Mouse (Mus musculus) adrenal gland (tissue): ENCODE measurements around the gene Ryr2.

Experiments used
- intact Hi-C: fragments of 180-260 bp; cut with DNase I; formaldehyde crosslinking; loops from one replicate; pipeline ENCODE4 v1.15.1; 2025

Ryr2 gene

DNA sequence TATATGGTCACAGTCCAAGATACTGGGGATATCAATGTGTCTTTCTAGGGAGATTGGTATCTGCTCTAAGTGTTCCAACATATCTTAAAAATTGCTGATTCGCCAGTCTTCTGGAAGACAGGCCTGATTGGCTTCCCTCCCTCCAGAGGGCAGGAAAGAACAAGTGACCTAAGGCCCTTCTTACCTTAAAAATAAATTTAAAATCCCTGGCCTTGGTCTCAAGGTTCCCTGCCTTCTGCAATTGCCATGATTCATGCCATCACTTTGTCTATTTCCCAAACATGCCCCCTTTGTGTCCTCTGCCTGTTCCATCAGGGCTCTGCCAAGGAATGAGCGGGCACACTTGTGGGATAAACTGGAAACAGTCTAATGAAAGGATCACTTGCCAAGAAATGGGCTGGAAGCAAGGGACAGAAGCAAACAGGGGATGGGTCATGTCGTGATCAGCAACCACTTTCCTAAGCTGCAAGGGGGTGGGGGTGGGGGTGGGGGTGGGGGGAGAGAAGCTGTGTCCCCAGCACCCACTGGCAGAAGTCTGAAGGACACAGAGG lies 10.3 kb downstream of the Ryr2 start:
- intact Hi-C loops: no loop called here

DNA sequence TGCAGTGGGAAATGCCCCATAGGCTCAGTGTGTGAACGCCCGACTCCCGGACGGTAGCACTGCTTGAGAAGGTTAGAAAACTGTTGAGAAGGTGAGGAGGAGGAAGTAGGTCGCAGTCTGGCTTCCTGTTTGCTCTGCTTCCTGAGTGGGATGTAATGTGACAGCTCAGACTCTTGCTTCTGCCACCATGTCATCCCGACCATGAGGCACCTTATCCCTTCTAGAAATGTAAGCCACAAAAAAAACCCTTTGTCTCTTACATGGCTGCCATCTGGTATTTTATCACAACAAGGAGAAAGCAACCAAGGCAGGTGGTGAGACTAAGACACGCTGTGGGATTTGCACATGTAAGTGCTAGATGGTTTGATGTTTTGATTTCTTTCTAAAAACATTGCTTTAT lies 12.2 kb downstream of the Ryr2 start:
- intact Hi-C loops: no loop called here

DNA sequence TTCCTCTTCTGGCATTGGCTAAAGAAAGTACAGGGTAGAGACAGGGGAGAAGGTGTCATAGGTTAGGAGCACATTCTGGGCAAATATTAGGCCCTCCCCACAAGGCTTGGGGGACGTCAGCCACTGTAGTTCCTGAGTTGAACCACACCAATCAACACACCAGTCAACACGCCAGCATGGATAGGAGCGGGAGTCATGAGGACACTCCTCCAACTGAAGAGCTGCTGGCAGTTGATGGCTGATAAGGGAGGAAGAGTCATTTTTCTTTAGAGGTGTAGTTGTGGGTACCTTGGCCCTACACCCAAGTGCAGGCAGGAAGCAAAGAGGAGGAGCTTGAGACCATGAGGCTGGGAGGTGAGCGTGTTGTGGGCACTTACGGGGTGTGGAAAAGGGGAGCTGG lies 13.6 kb downstream of the Ryr2 start:
- intact Hi-C loops: no loop called here

DNA sequence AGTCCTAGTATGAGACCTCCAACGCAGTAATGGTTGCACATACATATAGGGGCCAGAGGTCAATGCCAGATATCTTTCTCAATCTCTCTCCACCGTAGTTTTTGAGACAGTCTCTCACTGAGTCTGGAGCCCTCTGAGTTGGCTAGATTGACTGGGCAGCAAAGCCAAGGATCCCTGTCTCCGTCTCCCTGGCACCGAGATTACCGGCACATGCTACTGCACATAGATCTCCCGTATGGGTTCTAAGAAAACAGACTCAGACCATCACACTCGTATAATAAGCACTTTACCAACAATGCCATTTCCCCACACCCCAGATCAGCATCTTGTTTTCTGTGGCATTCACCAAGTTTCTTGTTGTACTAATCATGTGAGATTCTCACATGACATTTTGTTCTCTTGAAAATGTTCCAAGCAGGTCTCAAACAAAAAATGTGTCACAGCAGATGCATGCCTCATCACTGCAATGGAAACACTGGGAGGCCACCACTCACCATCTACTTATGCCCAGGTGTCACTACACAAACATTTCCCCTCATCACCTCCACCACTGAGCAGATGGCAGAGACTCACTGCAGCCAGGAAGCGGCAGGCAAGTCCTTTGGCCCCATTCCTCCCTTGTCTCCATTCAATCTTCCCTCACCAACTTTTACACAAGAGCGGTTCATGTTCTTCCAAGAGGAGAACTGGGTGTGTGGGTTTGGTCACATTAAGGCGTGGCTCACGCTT lies 14.2 kb downstream of the Ryr2 start:
- intact Hi-C loops: no loop called here

DNA sequence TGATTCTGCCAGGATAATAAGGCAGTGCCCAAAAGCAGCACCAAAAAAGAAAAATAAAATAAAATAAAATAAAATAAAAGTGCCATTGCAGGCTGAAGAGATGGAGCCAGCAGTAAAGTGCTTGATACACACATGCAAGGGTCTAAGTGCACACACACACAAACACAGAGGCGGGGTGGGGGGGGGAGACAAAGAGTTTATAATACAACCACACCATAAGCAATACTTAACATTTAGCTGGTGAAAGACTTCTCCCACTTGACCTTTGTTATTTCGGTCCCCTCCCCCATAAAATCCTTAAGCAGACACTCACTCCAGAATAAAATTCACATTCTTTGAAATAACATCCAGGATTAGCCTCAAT lies 22.7 kb downstream of the Ryr2 start:
- intact Hi-C loops: no loop called here

DNA sequence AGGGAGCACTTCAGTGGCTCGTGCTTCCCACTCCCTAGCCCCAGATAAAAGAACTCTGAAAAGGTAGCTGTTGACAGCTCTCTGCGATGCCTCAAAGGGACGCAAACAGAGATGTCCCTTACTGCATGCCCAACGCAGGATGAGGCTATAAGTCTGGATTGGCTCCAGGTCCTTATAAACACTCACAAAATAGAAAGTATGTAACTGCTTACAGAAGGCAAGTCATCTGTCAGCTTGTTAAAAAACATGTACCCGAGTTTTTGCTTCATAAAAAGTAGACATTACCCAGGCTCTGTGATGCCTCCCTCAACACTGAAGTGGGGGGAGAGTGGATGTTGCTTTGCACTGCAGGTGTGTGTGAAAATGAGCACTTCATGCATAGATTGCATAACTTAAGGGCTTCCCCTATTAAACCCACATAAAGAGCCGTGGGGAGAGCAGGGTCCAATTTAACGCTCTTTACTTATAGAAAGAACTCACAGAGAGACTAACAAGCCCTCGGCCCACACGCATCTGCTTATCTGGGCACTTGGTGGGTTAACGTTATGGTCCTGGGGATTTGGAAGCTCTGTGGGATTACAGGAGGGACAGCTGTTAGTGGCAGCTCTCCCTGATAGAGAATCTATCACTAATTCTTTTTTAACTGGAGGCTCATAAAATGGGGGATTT lies 23.2 kb downstream of the Ryr2 start:
- intact Hi-C loops: no loop called here

DNA sequence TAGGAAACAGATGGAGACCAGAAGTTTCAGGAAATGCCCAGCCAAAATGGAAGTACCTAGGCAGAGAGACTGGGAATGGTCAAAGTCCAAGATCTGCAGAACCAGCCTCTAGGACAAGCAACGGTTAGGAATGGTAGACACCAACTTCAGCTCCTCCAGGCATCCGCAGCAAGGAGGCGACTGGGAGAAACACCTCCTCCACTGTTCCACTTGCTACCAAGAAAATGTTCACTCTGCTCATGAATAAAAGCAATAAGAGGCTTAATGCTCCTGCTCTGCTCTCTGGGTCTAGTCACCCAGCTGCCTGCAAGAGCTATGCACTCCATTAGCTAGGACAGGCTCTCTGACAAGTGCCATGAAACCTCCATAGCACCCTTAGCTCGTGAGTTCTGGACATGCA lies 26.2 kb downstream of the Ryr2 start:
- intact Hi-C loops: no loop called here

DNA sequence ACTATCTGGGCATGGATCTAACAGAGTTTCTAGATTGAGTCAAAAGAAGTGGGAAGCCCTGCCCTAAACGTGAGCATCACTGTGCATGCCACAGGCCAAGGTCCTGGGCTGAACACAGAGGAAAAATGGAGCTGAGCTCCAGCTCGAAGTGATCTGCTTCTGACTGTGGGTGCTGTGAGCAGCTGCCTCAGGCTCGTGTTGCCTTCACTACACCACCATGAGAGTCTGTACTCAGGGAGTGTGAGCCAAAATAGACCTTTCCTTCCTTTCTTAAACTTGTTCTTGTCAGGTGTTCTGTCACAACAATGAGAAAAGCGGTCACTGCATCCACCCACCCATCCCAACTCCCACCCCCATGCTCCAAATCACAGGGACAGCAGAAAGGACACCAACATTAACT lies 27.2 kb downstream of the Ryr2 start:
- intact Hi-C loops: no loop called here

DNA sequence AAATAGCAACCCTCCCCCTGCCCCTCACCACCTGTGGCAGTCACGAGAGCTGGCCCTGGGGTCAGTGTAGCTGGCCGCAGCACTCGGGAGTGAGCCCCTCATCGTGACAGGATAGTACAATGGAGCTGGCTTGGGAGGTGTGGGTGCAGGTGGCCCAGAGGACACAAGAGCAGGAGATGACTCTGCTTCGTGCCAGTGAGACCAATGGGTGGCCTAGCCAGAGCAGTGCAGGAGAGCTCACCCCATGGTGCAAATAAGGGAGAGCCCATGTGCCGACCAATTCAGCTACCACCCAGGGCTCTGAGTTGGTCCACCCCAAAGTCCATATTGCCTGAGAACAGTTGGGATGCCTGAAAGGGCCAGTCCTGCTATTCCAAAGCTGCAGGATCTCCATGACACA lies 31.8 kb downstream of the Ryr2 start:
- intact Hi-C loops: no loop called here

DNA sequence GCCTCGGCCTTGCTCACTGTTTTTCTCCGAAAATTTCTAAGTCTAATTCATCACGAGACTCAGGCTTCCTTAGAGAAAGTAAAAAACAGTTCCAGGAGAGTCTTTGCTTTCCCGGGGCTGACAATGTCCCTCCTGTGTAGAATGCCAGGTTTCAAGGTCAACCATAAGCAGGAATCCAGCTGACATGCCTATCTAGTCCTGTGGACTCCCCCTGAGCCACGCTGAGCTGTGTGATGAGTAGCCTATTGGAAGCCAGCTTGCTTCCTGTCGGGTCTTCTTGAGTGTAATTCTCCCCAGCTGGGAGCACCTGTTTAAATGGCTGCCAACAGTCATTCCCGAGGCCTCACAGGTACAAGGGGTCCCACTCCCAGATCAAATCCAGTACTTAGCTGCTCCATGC lies 34.2 kb downstream of the Ryr2 start:
- intact Hi-C loops: no loop called here

DNA sequence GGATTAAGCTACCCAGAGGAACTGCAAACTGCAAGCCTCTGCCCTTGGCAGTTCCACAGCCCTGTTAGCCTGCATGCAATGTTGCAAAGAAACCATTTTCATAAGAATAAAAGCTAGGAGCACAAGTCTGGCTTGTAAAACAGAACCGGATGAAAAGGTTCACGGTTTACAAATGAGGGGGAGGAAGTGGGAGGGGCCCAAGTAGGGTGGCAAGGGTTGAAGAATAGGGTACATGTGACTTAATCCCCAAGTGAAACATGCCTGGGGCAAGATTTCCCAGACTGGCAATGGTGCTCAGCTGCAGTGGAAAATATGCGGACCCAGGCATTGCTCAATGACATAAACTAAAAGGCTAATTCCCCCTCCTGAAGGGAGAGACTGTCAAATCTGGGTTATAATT lies 34.6 kb downstream of the Ryr2 start:
- intact Hi-C loops: no loop called here

DNA sequence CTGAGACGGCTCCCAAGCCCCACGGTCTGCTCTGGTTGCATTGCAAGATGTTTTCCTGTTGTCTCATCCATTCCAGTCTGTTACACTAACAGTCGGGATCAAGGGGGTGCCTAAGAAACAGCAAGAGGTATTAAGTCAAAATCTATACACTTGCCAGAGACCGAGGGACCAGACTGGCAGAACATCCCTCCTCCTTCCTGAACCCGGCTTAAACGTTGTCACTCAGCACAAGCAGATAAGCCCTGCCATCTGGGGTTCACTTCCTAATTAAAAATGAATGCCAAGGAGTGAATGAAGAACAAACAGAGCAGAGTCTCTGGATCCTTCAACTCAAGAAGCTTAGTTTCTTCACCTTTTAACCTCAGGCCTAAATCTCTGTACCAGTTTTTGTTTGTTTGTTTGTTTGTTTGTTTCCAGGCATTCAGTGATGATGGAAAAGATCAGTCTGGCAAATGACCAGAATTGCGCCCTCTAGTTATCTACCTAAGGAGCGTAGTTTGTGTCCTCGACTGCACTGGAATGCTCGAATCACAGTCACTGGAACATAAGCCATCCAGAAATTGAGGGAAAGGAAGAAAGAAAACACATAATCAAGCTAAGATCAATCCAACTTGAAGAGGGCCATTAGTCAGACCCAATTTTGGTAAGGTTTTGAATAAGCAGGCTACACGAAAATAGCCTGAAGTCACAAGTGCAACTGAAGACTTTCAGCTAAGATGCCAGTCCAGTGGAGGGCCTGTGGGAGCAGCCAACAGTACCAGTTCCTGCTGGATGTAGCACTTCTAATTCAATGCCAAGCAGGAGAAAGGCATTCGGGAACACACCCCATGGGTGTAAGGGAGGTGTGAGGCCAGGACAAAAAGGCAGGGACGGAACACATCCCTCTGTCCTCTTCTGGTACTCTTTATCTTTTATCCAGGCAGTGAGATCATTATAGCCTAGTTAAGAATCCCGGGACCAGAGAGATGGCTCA lies 36.3 kb downstream of the Ryr2 start:
- intact Hi-C loops: no loop called here

DNA sequence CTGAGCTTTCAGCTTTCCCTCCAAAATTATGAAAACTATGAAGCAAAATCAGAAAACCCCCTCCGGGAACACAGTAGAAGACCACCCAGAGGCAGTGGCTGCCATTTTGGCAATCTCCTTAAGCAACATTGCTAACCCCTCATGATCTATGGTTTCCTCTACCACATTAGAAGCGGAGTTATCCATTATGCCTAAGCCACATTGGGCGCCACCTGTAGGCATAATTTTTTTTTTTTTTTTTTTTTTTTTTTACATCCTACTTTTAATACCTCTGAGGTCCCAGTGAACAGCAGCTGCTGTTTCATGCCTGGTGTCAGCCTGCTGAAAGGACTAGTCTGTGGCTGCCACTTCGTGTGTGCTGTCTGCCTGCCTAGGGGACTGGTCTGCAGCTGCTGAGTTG lies 42.2 kb downstream of the Ryr2 start:
- intact Hi-C loops: no loop called here

DNA sequence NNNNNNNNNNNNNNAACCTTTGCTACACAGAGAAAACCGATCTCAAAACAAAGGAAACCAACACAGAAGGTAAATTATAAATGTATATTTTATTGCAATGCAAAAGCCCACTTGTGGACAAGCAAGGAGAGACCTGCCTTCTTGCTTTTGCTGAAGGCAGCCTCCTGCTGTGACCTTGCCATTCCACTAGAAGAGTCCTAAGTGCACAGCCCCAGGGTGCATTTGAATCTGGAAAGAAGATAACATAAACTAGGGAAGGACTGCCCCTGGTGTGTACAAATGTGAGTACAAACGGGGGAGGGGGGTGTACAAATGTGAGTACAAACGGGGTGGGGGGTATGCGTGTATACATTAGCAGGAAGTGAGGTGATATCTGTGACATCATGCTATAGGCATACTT lies 43.2 kb downstream of the Ryr2 start:
- intact Hi-C loops: no loop called here

DNA sequence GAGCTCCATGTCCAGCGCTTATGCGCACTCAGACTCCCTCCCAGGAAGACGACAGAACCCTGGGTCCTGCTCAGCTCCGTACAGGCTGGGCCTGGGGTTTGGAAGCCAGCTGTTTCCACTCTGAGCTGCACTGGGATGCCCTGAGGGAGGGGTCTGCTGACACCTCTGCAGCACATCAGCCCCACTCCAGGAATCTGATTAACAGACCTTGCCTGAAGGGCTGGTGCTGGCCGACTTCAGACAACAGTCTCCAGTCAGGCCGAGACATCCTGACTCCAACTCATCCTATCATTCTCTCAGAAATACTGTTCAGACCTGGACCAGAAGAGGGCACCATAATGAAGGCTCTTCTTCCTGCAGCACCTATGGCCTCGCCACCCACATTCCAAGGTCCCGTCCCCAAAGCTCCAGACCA lies 49.4 kb downstream of the Ryr2 start:
- intact Hi-C loops: no loop called here

DNA sequence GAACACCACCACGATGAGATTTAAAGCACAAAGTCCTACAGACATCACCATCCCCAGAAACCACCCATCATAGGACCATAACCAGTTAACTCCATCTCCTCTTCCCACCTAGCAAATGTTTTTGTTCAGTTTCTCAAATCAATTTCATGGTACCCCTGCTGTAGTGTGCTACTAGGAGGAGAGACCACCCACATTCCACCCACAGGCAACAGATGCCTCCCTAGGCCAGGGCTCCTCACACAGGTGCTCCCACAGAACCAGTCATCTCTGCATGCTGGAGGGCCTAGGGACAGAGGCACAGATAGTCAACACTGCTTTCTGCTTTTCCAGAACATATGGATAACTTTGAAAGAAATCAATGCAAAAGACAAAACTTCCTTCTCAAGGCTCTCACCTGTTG lies 50.8 kb downstream of the Ryr2 start:
- intact Hi-C loops: no loop called here

DNA sequence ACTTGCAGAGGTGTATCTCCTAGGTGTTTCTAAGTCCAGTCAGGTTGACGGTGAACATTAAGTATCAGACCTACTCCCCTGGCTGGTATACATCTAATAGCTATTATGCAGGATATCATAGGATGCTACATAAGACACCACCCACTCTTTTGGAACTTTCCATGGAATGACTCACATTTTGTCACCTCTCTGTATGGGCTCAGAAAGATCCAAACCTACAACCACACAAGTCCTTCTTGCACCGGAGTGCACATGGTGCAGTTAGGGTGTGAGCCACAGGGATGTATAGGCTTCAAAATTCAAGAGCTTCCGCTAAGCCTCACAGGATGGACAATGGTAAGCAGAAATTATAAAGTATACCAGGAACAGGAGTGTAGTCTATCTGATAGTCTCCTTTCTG lies 52.8 kb downstream of the Ryr2 start:
- intact Hi-C loops: no loop called here

DNA sequence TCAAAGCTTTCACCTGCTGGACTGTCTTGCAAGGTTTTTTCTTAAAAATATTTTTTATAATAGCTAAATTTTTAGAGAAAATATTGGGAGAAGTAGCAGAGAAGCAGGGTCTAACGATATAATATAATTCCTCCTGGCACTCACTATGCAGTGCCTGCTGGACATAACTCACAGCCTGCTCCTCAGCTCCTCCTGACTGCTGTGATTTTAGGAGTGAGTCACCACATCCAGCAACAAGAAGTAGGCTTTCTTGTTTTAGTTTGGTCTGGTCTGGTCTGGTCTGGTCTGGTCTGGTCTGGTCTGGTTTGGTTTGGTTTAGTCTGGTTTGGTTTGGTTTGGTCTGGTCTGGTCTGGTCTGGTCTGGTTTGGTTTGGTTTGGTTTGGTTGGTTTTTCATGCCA lies 55.9 kb downstream of the Ryr2 start:
- intact Hi-C loops: no loop called here

DNA sequence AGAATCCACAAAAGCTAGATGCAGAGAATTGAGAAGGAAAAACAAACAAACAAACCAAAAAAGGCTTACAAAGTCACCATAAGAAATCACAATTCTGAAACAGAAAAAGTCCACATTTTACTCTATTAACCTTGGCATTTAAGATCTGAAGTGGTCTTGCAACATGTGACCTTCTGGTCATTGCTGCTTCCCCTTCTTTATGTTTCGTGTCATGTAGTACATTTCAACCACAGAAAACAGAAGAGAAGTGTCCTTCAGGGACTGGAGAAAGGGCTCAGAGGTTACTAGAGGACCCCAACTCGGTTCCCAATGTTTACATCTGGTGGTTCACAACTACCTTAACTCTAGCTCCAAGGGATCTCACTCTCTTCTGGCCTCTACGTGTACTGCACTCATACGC lies 59.7 kb downstream of the Ryr2 start:
- intact Hi-C loops: no loop called here

DNA sequence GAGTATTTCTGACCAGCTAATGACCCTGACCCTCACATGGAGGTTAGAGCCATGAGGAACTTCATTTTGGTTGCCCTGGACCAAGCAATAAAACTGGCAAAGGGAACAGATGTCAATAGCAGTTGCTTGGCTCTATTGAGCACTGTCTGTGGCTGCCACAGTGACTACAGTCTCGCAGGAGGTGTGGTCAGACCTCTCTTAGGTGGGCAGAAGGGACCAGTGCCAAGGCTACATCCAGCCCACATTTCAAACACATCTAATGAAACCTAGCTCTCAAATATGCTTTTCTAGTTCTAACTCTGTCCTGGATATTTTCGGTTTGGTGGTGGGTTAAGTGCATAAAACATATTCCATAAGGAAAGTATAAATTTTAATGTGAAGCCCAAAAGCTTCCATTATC lies 62.0 kb downstream of the Ryr2 start:
- intact Hi-C loops: no loop called here

DNA sequence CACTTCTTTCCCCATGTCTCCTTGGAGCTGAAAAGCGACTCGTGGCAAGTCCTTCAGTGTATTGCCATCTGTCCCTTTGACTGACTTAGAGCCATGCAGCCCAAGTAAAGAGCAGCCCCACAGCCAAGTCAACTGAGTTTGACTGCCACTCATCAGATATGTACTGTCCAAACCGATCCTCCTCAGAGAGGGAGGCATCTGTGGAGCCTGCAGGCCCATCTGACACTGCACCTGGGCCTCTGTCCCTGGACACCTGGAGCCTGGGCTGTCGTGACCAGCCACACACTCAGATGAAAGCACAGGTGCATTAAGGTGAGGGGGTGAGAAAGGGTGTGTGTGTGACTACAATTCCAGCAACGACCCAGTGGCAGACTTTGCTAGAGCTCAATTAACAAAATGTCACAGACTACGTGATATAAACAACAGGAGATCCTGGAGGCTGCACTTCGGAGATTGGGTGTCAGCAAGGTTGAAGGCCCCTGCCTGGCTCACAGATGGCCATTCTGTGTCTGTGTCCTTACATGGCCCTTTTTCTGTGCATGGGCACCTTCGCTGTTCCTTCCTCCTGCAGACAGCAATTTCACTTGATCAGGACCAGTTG lies 63.8 kb downstream of the Ryr2 start:
- intact Hi-C loops: no loop called here

DNA sequence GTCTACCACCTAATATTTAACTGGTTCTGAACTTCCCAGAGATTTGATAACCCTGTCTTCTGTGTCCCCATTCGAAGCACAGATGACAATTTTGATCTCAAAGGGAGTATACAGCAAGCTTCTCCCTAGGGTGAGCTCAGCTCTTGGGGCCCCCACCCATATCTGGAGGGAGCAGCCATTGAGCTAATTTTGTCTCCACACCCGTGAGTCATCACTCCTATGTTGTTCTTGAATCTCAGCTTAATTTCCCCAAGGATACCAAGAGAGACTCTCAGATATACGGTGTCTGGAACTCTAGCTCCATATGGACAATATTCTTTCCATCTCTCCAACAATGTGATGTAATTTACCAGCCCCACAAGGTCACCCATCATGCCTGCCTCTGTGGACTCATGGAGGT lies 66.8 kb downstream of the Ryr2 start:
- intact Hi-C loops: no loop called here
